Mouse (Mus musculus) liver, embryonic 14.5 days (tissue): ENCODE results near the gene Ceacam20.
"Not testable (repeated sequence)": the region's sequence is repeated elsewhere in the genome, so short reads cannot be mapped to it uniquely, and the experiment has no call there.

Source experiments
- CTCF ChIP-seq: IDR thresholded peaks from 2 replicates; pipeline ENCODE4 v1.5.1; 2016; ENCODE audit warnings: antibody characterized with exemption, low read depth, control low read depth
- EP300 ChIP-seq: IDR thresholded peaks from 2 replicates; pipeline ENCODE4 v1.6.1; 2016; ENCODE audit warnings: antibody characterized with exemption, low read depth

- not testable (repeated sequence) for TF ChIP-seq CTCF, EP300
Observed at GRCm38 (mm10) chr7:19930481-19930880, 34.7 kb upstream of the Ceacam20 start.
